Mouse (Mus musculus): Measurements from ENCODE around the gene Mat1a. TPM values are rescaled to one million over a fixed set of nuclear protein-coding genes. Genes with fewer than 3 reads are reported as not detected.

The Mat1a gene
- polyA plus RNA-seq, 1 experiment from 2014 or later: 0.05 TPM

DNA sequence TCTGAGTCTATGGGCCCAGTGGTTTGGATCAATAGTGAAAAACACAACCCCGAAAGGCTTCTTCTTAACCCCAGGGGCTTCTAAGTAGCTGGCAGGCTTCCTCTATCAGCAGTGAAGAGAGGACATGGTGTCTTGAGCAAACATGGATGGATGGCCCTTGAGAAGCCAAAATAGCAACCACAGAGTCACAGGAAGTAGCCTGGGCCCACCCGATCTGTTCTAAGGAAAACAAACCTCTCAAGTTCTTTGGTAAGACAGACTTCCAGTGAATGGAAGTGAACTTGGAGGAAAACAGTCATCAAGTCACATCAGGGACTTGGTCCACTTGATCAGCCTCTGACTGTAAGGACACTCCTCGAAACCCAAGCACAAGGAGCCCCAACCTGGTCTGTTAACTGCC is 42.1 kb downstream of the Mat1a start:
- ATAC-seq (replicated peaks): no peak
- no peaks in the 10 kb centered on the region for H3K36me3 ChIP-seq (replicated peaks)
- H3K4me1 ChIP-seq: no peaks in the 10 kb centered on the region
- no peaks in the 10 kb centered on the region for H3K27me3 ChIP-seq (replicated peaks)
- H3K4me3 ChIP-seq: no peak overlapping the region
- no peak overlapping the region for H3K9ac ChIP-seq
- 87% methylated on average over 3 of the region's 3 CpGs for WGBS
- H3K27ac ChIP-seq: no peak overlapping the region
- H3K9me3 ChIP-seq: no peaks in the 10 kb centered on the region
- H3K4me2 ChIP-seq: no peak overlapping the region

DNA sequence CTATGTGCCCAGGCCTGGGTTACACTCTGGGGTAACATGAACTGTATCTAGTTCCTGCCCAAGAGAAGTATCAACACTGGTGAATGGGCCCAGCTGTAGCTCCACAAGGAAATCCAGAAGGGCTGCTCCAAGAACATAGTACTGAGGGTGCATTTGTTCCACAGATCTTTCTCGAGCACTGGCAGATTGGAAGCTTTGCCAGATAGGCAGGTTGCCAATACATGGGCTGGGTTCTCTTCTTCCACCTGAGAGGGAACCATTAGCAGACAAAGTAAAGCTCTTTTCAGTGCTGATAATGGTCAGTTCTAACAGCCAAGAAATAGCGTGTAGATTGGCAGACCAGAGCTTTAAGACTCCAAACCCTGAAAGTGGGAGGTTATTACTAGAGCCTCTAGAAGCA is 42.5 kb downstream of the Mat1a start:
- Histone ChIP-seq H3K36me3 (replicated peaks) (no peaks in the 10 kb centered on the region), H3K27me3 (replicated peaks) (no peaks in the 10 kb centered on the region), H3K4me3 (no peak overlapping the region), H3K4me2 (no peak overlapping the region), H3K9me3 (no peaks in the 10 kb centered on the region), H3K9ac (no peak overlapping the region), H3K4me1 (no peaks in the 10 kb centered on the region), H3K27ac (no peak overlapping the region)
- ATAC-seq (replicated peaks): no peak
- 90% methylated on average over 2 of the region's 2 CpGs for WGBS

DNA sequence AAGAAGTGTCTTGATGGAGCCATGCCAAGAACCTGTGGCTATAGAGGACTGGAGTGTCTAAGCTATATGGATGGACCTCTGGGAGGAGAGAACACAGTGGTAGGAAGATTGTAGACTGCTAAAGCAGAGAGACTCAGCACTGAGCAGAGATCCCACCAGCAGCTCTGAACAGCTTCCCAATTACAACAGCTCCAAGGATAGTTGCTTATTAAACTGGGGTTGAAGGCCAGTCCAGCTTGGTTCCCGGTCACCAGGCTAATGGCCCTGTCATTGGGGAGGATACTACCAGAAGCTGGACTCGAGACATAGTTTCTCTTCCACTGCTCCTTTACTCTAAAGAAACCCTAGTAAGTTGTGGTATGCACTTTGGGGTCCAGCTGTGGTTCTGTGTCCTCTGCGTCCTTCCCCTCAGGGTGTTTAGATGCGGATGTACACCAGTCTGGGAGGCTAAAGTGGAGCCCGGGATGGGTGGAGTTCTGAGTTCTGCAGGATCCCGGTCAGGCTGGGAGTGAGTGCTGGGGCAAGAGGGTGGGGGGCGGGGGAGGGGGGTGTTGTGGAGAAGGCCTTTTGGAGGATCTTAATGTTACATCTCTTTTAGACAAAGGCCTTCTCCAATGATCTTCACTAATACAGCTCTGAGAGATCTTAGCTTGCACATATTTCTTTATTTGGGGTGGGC is 46.5 kb downstream of the Mat1a start, which contains the start of gene Mbl1:
Gene Mbl1 (plus strand): TSS at position 239 of the 679 bp plus-strand sequence.
- no peak for ATAC-seq (replicated peaks)
- 92% methylated on average over 7 of the region's 7 CpGs for WGBS

DNA sequence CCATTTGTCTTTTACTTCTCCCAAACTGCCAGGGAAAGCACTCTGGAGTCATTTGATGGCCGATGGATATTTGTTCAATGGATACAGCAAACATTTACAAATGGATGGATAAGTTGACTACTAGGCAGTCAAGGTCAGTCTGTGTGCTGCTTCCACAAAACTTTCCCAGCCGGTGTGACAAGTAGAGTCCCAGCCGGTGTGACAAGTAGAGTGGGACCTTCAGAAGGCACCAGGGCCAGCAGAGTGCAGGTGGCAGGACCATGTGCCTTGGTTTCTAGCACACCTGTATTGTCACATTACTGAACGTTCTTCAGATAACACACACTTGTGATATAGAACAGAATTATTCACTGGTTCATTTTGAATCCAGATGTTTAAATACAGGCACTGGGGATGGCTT is 55.2 kb downstream of the Mat1a start:
- Histone ChIP-seq H3K27me3 (replicated peaks) (no peaks in the 10 kb centered on the region), H3K4me1 (no peaks in the 10 kb centered on the region), H3K27ac (no peak overlapping the region), H3K9me3 (no peaks in the 10 kb centered on the region), H3K4me3 (no peak overlapping the region), H3K36me3 (replicated peaks) (no peaks in the 10 kb centered on the region), H3K9ac (no peak overlapping the region), H3K4me2 (no peak overlapping the region)
- ATAC-seq (replicated peaks): no peak
- 86% methylated on average over 4 of the region's 4 CpGs for WGBS

More for the DNA sequence above, 46.5 kb downstream of the Mat1a start, which contains the start of gene Mbl1:
- H3K27me3 ChIP-seq (replicated peaks): no peaks in the 10 kb centered on the region
- H3K4me1 ChIP-seq: no peaks in the 10 kb centered on the region
- no peaks in the 10 kb centered on the region for H3K36me3 ChIP-seq (replicated peaks)
- H3K9me3 ChIP-seq: no peaks in the 10 kb centered on the region
- no peak within 1 kb of the TSS for H3K4me3 ChIP-seq
- no peak within 1 kb of the TSS for H3K4me2 ChIP-seq
- no peak within 1 kb of the TSS for H3K9ac ChIP-seq
- no peak within 1 kb of the TSS for H3K27ac ChIP-seq

DNA sequence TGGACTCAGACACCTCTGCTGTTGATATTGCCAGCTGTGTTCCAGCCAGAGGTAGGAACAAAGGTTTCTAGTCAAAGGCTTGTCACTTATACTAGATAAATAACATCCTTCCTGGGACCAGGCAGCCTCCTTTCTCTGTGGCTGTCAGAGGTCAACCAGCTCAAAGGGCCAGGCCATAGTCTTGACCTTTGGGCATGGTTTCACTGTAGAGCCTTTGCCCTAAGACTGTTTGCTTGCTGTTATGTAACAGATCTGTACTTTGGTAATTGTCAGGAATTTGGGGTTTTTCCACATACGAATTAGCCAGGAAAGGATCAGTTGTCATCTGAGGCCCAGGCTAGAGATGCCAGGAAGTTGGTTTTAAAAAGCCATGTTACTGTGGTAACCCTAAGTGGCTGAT is 55.9 kb downstream of the Mat1a start:
- Histone ChIP-seq H3K9me3 (no peaks in the 10 kb centered on the region), H3K4me2 (no peak overlapping the region), H3K4me3 (no peak overlapping the region), H3K4me1 (no peaks in the 10 kb centered on the region), H3K9ac (no peak overlapping the region), H3K27me3 (replicated peaks) (no peaks in the 10 kb centered on the region), H3K36me3 (replicated peaks) (no peaks in the 10 kb centered on the region), H3K27ac (no peak overlapping the region)
- WGBS: 48% methylated on average over 1 of the region's 1 CpGs
- no peak for ATAC-seq (replicated peaks)

DNA sequence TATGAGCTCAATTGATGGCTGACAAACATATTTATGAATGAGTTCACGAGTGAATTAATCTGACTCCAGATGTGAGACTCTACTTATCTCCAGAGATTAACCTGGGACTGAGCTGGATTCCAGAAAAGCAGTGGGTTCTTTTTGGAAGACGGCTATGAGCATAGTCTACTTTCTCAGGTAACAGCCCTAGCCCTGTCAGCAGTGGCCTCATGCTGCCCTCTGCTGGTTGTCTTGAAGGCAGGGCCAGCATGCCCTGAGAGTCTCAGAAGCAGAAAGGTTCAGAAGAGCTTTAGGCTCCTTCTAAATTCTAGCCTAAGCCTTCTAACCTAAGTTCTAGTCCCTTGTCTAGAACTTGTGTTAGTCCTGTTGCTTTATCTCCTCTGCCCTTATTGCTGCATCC is 57.8 kb downstream of the Mat1a start:
- Histone ChIP-seq H3K27ac (no peak overlapping the region), H3K27me3 (replicated peaks) (no peaks in the 10 kb centered on the region), H3K4me2 (no peak overlapping the region), H3K4me3 (no peak overlapping the region), H3K9ac (no peak overlapping the region), H3K4me1 (no peaks in the 10 kb centered on the region), H3K9me3 (no peaks in the 10 kb centered on the region), H3K36me3 (replicated peaks) (no peaks in the 10 kb centered on the region)
- no peak for ATAC-seq (replicated peaks)
- 29% methylated on average over 2 of the region's 2 CpGs for WGBS

DNA sequence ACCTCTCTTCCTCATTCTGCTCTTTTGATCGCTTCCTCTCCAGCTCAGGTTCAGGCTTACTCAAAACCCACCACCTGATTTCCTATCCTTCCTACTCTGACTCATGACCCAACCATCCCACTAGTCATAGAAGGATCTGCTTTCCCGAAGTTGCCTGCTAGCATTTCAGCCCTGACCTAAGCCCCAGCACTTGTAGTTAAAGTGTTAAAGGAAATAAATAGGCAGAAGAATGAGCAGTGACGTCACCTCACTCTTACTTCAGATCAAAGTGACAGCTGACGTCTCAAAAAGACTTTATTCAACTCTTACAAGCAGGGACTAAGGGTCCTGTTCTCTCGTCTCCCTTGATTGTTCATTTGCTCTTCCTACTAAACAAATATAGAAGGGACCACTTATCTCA is 62.4 kb downstream of the Mat1a start:
- H3K36me3 ChIP-seq (replicated peaks): no peaks in the 10 kb centered on the region
- WGBS: 58% methylated on average over 5 of the region's 5 CpGs

DNA sequence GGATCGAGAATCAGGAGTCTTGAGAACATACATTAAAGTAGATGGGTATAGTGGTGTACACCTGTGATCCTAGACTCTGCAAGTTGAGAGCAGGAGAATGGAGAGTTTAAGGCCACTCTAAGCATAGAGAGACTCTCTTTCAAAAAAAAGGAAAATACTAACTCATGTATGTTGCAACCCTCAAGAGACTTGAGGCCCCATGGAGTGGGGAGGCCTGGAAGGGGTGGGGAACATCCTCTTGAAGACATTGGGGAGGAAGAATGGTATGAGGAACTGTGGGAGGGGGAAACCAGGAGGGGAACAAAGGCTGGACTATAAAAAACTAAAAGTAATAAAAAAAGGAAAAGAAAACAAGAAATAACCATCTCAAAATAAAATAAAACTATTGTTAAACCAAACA is 63.7 kb downstream of the Mat1a start:
- H3K9me3 ChIP-seq: no peaks in the 10 kb centered on the region
- no peak overlapping the region for H3K4me2 ChIP-seq
- H3K27ac ChIP-seq: no peak overlapping the region
- H3K27me3 ChIP-seq (replicated peaks): no peaks in the 10 kb centered on the region
- no peaks in the 10 kb centered on the region for H3K36me3 ChIP-seq (replicated peaks)
- 90% methylated on average over 1 of the region's 1 CpGs for WGBS
- H3K4me3 ChIP-seq: no peak overlapping the region
- H3K4me1 ChIP-seq: no peaks in the 10 kb centered on the region
- no peak overlapping the region for H3K9ac ChIP-seq
- no peak for ATAC-seq (replicated peaks)

More for the DNA sequence above, 62.4 kb downstream of the Mat1a start:
- Histone ChIP-seq H3K9ac (no peak overlapping the region), H3K4me2 (no peak overlapping the region), H3K4me1 (no peaks in the 10 kb centered on the region), H3K4me3 (no peak overlapping the region), H3K27me3 (replicated peaks) (no peaks in the 10 kb centered on the region), H3K9me3 (no peaks in the 10 kb centered on the region), H3K27ac (no peak overlapping the region)
- ATAC-seq (replicated peaks): no peak

DNA sequence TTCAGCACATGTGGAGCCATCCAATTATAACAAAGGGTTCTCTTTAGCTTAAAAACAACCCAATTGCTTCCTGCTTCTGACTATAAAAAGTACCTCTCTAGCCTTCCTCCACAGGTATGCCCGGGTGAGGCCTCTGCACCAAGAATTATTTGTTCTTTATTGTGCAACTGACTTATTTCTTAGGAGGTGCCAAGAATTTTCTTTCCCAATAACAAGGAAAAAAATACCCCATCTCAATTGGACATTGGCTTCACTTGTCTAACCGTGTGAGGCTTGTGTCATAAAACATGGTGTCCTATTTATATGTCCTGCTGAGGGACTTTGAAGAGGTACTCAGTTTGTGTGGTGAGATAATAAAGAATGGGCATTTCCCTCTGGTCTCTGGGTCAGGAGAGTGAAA is 65.7 kb downstream of the Mat1a start:
- H3K27ac ChIP-seq: no peak overlapping the region
- H3K9me3 ChIP-seq: no peaks in the 10 kb centered on the region
- H3K4me3 ChIP-seq: no peak overlapping the region
- H3K36me3 ChIP-seq (replicated peaks): no peaks in the 10 kb centered on the region
- WGBS: 84% methylated on average over 2 of the region's 2 CpGs
- no peak for ATAC-seq (replicated peaks)
- H3K27me3 ChIP-seq (replicated peaks): no peaks in the 10 kb centered on the region
- H3K9ac ChIP-seq: no peak overlapping the region
- no peaks in the 10 kb centered on the region for H3K4me1 ChIP-seq
- H3K4me2 ChIP-seq: no peak overlapping the region

Other genes with a start within 250 kb of the Mat1a start
- 1.1 and 1.7 TPM in 2 replicates for gene Sh2d4b, start 211.8 kb upstream of the Mat1a start, polyA plus RNA-seq (2015; fragmentation: Nextera tagmentation; extraction: Ambion mirVana)
- 68.9 and 75.2 TPM in 2 replicates for gene Tspan14, start 138.2 kb upstream of the Mat1a start, polyA plus RNA-seq (2015; fragmentation: Nextera tagmentation; extraction: Ambion mirVana)
- gene Fam213a, start 91.2 kb upstream of the Mat1a start, polyA plus RNA-seq (2015; fragmentation: Nextera tagmentation; extraction: Ambion mirVana): 85.6 and 88.5 TPM in 2 replicates
- gene Dydc2, start 35.8 kb upstream of the Mat1a start, polyA plus RNA-seq (2015; fragmentation: Nextera tagmentation; extraction: Ambion mirVana): 0.95 and 1.4 TPM in 2 replicates
- not detected in 2 replicates for gene Dydc1, start 32.1 kb upstream of the Mat1a start, polyA plus RNA-seq (2015; fragmentation: Nextera tagmentation; extraction: Ambion mirVana)
- gene Sftpa1, start 26.7 kb downstream of the Mat1a start, polyA plus RNA-seq (2015; fragmentation: Nextera tagmentation; extraction: Ambion mirVana): not detected in 2 replicates
- not detected in 2 replicates for gene Mbl1, start 46.4 kb downstream of the Mat1a start, polyA plus RNA-seq (2015; fragmentation: Nextera tagmentation; extraction: Ambion mirVana)
- not detected in 2 replicates for gene Sftpd, start 80.1 kb downstream of the Mat1a start, polyA plus RNA-seq (2015; fragmentation: Nextera tagmentation; extraction: Ambion mirVana)
- 0.23 and 0.41 TPM in 2 replicates for gene Gm2832, start 173.8 kb downstream of the Mat1a start, polyA plus RNA-seq (2015; fragmentation: Nextera tagmentation; extraction: Ambion mirVana)
- gene Gm5798, start 243.6 kb downstream of the Mat1a start, polyA plus RNA-seq (2015; fragmentation: Nextera tagmentation; extraction: Ambion mirVana): not detected in 2 replicates

Data from midbrain, embryonic 15.5 days (tissue).